ENCODE assay signal across 8 mouse cellular contexts in genomic region chr9:74974758-74975157, GRCm38 (mm10). TPM values are rescaled to one million over a fixed set of nuclear protein-coding genes. Genes with fewer than 3 reads are reported as not detected.
DNase-seq lines count a peak whose midpoint lies in the region; ATAC-seq and TF ChIP-seq lines count a peak whose summit lies in the region.

No protein-coding gene starts in this region.

- no peaks in the 10 kb centered on the region for H3K27me3 ChIP-seq in kidney, embryonic 14.5 days (ENCODE audit: control insufficient read depth, insufficient read depth, low read length)
- H3K27me3 ChIP-seq in forebrain, postnatal 0 days (ENCODE audit: insufficient read depth, low read length), result no peaks in the 10 kb centered on the region
- no peaks in the 10 kb centered on the region for H3K27me3 ChIP-seq in hindbrain, postnatal 0 days (ENCODE audit: insufficient read depth, low read length)

- no peaks in the 10 kb centered on the region for H3K9me3 ChIP-seq in kidney, embryonic 14.5 days (ENCODE audit: control insufficient read depth, low read length)
- H3K9me3 ChIP-seq in forebrain, postnatal 0 days (ENCODE audit: low read length), result no peaks in the 10 kb centered on the region
- H3K9me3 ChIP-seq in hindbrain, postnatal 0 days (ENCODE audit: low read length), result no peaks in the 10 kb centered on the region

- no peak overlapping the region for H3K4me3 ChIP-seq in kidney, embryonic 14.5 days (ENCODE audit: low read length)
- H3K4me3 ChIP-seq in brown adipose tissue, adult 24 weeks (ENCODE audit: insufficient read depth, low read depth, low read length), result no peak overlapping the region
- no peak overlapping the region for H3K4me3 ChIP-seq in forebrain, postnatal 0 days (ENCODE audit: low read depth, low read length)
- H3K4me3 ChIP-seq in hindbrain, postnatal 0 days (ENCODE audit: low read length), result no peak overlapping the region

- no peak for DNase-seq in kidney, adult 11 months
- peak; percentile 46 for DNase-seq in forebrain, postnatal 0 days
- DNase-seq in hindbrain, postnatal 0 days (ENCODE audit: low spot score), result peak; percentile 65
- peak; percentile 34 for DNase-seq in lung, postnatal 25 days (ENCODE audit: low spot score)
- DNase-seq in testis, postnatal 10 days (ENCODE audit: low spot score), result peak; percentile 50

- WGBS in kidney, embryonic 14.5 days, result 5% methylated on average over 11 of the region's 11 CpGs
- WGBS in forebrain, postnatal 0 days, result 4% methylated on average over 11 of the region's 11 CpGs
- 3% methylated on average over 11 of the region's 11 CpGs for WGBS in hindbrain, postnatal 0 days

- peaks cover 13% of the 10 kb centered on the region for H3K4me1 ChIP-seq in kidney, embryonic 14.5 days (ENCODE audit: control insufficient read depth, insufficient read depth, low read length)
- H3K4me1 ChIP-seq in brown adipose tissue, adult 24 weeks (ENCODE audit: control insufficient read depth, insufficient read depth, insufficient read length, low read length), result peaks cover 22% of the 10 kb centered on the region
- peaks cover 18% of the 10 kb centered on the region for H3K4me1 ChIP-seq in forebrain, postnatal 0 days (ENCODE audit: insufficient read depth)
- H3K4me1 ChIP-seq in hindbrain, postnatal 0 days (ENCODE audit: insufficient read depth, low read length), result peaks cover 26% of the 10 kb centered on the region

- H3K36me3 ChIP-seq in kidney, embryonic 14.5 days (ENCODE audit: control insufficient read depth, insufficient read depth, low read length), result no peaks in the 10 kb centered on the region
- no peaks in the 10 kb centered on the region for H3K36me3 ChIP-seq in forebrain, postnatal 0 days (ENCODE audit: insufficient read depth)
- no peaks in the 10 kb centered on the region for H3K36me3 ChIP-seq in hindbrain, postnatal 0 days (ENCODE audit: insufficient read depth, low read length)

- TF ChIP-seq CTCF in forebrain, postnatal 0 days (IDR thresholded peaks at IDR 0.05; ENCODE audit: low read depth), result no peak
- no peak for TF ChIP-seq CTCF in hindbrain, postnatal 0 days (IDR thresholded peaks at IDR 0.05; ENCODE audit: low read depth)

- ATAC-seq in kidney, embryonic 14.5 days (ENCODE audit: low FRiP score, low TSS enrichment), result no peak
- no peak for ATAC-seq in forebrain, postnatal 0 days
- ATAC-seq in hindbrain, postnatal 0 days, result no peak
- ATAC-seq in CD4-positive, CD25-positive, alpha-beta regulatory T cell, adult 4 months, result no peak

- peak overlapping the region; percentile 0; the same call in 1 of the 2 replicates for H3K9ac ChIP-seq in kidney, embryonic 14.5 days (ENCODE audit: low read depth, low read length)
- peak overlapping the region; percentile 69 for H3K9ac ChIP-seq in forebrain, postnatal 0 days
- peak overlapping the region; percentile 64; the same call in 1 of the 2 replicates for H3K9ac ChIP-seq in hindbrain, postnatal 0 days (replicated peaks; ENCODE audit: low read length)

- 0 out of 2 replicates have a peak overlapping the region, but pooled peaks have one; percentile 15 for H3K4me2 ChIP-seq in kidney, embryonic 14.5 days (replicated peaks; ENCODE audit: low read depth, low read length)
- peak overlapping the region; percentile 51 for H3K4me2 ChIP-seq in forebrain, postnatal 0 days (ENCODE audit: low read depth)
- H3K4me2 ChIP-seq in hindbrain, postnatal 0 days (ENCODE audit: low read depth, low read length), result peak overlapping the region; percentile 58

- no peak overlapping the region for H3K27ac ChIP-seq in kidney, embryonic 14.5 days (ENCODE audit: low read depth, low read length)
- peak overlapping the region; percentile 85 for H3K27ac ChIP-seq in brown adipose tissue, adult 24 weeks (replicated peaks; ENCODE audit: low read depth, low read length)
- peak overlapping the region; percentile 97 for H3K27ac ChIP-seq in forebrain, postnatal 0 days (ENCODE audit: low read depth, low read length)
- H3K27ac ChIP-seq in hindbrain, postnatal 0 days, result peak overlapping the region; percentile 95

RNA-seq across cellular contexts. Expression of gene Fam214a, which starts 22.1 kb away (rescaled TPM):
- polyA plus RNA-seq in kidney, embryonic 14.5 days (2014; fragmentation: Nextera tagmentation; extraction: Ambion mirVana), result 6.0 and 10.4 TPM in 2 replicates
- polyA plus RNA-seq in brown adipose tissue, adult 24 weeks (2012; ENCODE audit: insufficient read depth, insufficient read length, missing spikeins), result 29.9 and 41.0 TPM in 2 replicates
- 22.2 and 33.2 TPM in 2 replicates for total RNA-seq in forebrain, postnatal 0 days (2014; rRNA removed)
- polyA plus RNA-seq in forebrain, postnatal 0 days (2015; fragmentation: Nextera tagmentation; extraction: Ambion mirVana), result 11.6 and 16.0 TPM in 2 replicates
- 28.6 and 37.4 TPM in 2 replicates for total RNA-seq in hindbrain, postnatal 0 days (2014; rRNA removed)
- 18.6 and 19.3 TPM in 2 replicates for polyA plus RNA-seq in hindbrain, postnatal 0 days (2015; fragmentation: Nextera tagmentation; extraction: Ambion mirVana)
- polyA plus RNA-seq in CD4-positive, CD25-positive, alpha-beta regulatory T cell, adult 4 months (2017; shearing (Covaris generic)), result 10 to 100 TPM; 24.3 to 28.4 TPM

Comparison
In these comparisons a context has a peak if more than half of its experiments do, and no peak if none do; other contexts are left out.
1. H3K9ac ChIP-seq: peak in every context shown above with its lines; median percentile 69 in forebrain, postnatal 0 days; 64 in hindbrain, postnatal 0 days; 0 in kidney, embryonic 14.5 days.